Mouse (Mus musculus) MEL (cell line): ENCODE data around the gene Col11a2. TPM values are rescaled to one million over a fixed set of nuclear protein-coding genes. Genes with fewer than 3 reads are reported as not detected.

Experiments
- DNase-seq: peaks from one replicate; pipeline ENCODE4 v3.0.0; 2011; ENCODE audit warnings: low read depth, low spot score
- H3K27ac ChIP-seq: 2 replicates; pipeline ENCODE4 v1.5.1; 2012; ENCODE audit warnings: low read depth, mild to moderate bottlenecking, control low read depth, low read length, moderate library complexity; ENCODE audit not compliant: control insufficient read depth
- H3K27me3 ChIP-seq, 2 experiments: fragments of 150-350 bp in 1 of 2; sonication (generic) in 1 of 2; 2 replicates each; pipeline ENCODE4 v1.6.1; 2012; ENCODE audit warnings: low read length in 2 of 2, mild to moderate bottlenecking in 2 of 2, improper control_type of control experiment in 1 of 2, moderate library complexity in 1 of 2; ENCODE audit not compliant: insufficient read depth in 2 of 2, control insufficient read depth in 1 of 2
- H3K36me3 ChIP-seq, 2 experiments: 2 replicates each; pipeline ENCODE4 v1.6.1; 2012 to 2014; ENCODE audit warnings: low read length in 2 of 2, improper control_type of control experiment in 1 of 2, inconsistent platforms in 1 of 2, mild to moderate bottlenecking in 1 of 2; ENCODE audit not compliant: insufficient read depth in 2 of 2, control insufficient read depth in 1 of 2
- H3K4me1 ChIP-seq, 2 experiments: fragments of 150-350 bp in 1 of 2; sonication (generic) in 1 of 2; 2 replicates each; pipeline ENCODE4 v1.6.1; 2012; ENCODE audit warnings: low read length in 2 of 2, improper control_type of control experiment in 1 of 2, mild to moderate bottlenecking in 1 of 2; ENCODE audit not compliant: insufficient read depth in 2 of 2, control insufficient read depth in 1 of 2
- H3K4me3 ChIP-seq, 2 experiments: fragments of 150-350 bp in 1 of 2; sonication (generic) in 1 of 2; 2 replicates each; pipeline ENCODE4 v1.5.1; 2012; ENCODE audit warnings: low read depth in 2 of 2, low read length in 2 of 2, mild to moderate bottlenecking in 2 of 2, moderate library complexity in 2 of 2, control low read depth in 1 of 2, improper control_type of control experiment in 1 of 2; ENCODE audit not compliant: control insufficient read depth in 1 of 2, insufficient read depth in 1 of 2
- H3K79me2 ChIP-seq: 2 replicates; pipeline ENCODE4 v1.6.1; 2012; ENCODE audit warnings: mild to moderate bottlenecking, low read length, moderate library complexity; ENCODE audit not compliant: control insufficient read depth, poor library complexity, insufficient read depth
- H3K9ac ChIP-seq: 2 replicates; pipeline ENCODE4 v1.6.1; 2012; ENCODE audit warnings: low read depth, mild to moderate bottlenecking, control low read depth, low read length, moderate library complexity; ENCODE audit not compliant: control insufficient read depth, poor library complexity, severe bottlenecking
- H3K9me3 ChIP-seq: fragments of 150-350 bp; sonication (generic); replicated peaks from 2 replicates; pipeline ENCODE4 v1.6.1; 2012; ENCODE audit warnings: mild to moderate bottlenecking, low read length, improper control_type of control experiment, moderate library complexity; ENCODE audit not compliant: insufficient read depth
- BHLHE40 ChIP-seq: IDR thresholded peaks from 2 replicates; pipeline ENCODE4 v1.6.1; 2012; ENCODE audit warnings: low read depth, mild to moderate bottlenecking, inconsistent platforms, low read length, improper control_type of control experiment, borderline replicate concordance
- CHD1 ChIP-seq: IDR thresholded peaks from 2 replicates; pipeline ENCODE4 v1.6.1; 2012; ENCODE audit warnings: low read depth, mild to moderate bottlenecking, inconsistent platforms, low read length, improper control_type of control experiment
- CHD2 ChIP-seq: IDR thresholded peaks from 2 replicates; pipeline ENCODE4 v1.6.1; 2011; ENCODE audit warnings: low read length, improper control_type of control experiment
- E2F4 ChIP-seq: IDR thresholded peaks from 2 replicates; pipeline ENCODE4 v1.6.1; 2011; ENCODE audit warnings: low read depth, low read length, improper control_type of control experiment, borderline replicate concordance
- ELF1 ChIP-seq: IDR thresholded peaks from 2 replicates; pipeline ENCODE4 v1.6.1; 2014; ENCODE audit warnings: low read depth, mild to moderate bottlenecking, inconsistent platforms, low read length, improper control_type of control experiment, moderate library complexity
- EP300 ChIP-seq, 2 experiments: IDR thresholded peaks; 2 replicates each; pipeline ENCODE4 v1.6.1; 2011; ENCODE audit warnings: improper control_type of control experiment in 2 of 2, low read length in 2 of 2, low read depth in 1 of 2, mild to moderate bottlenecking in 1 of 2
- GABPA ChIP-seq: IDR thresholded peaks from 2 replicates; pipeline ENCODE4 v1.6.1; 2012; ENCODE audit warnings: low read depth, mild to moderate bottlenecking, inconsistent platforms, low read length, improper control_type of control experiment, moderate library complexity
- HCFC1 ChIP-seq: IDR thresholded peaks from 2 replicates; pipeline ENCODE4 v1.6.1; 2012; ENCODE audit warnings: low read depth, mild to moderate bottlenecking, inconsistent platforms, low read length, improper control_type of control experiment, moderate library complexity
- JUND ChIP-seq: IDR thresholded peaks from 2 replicates; pipeline ENCODE4 v1.6.1; 2011; ENCODE audit warnings: low read depth, mild to moderate bottlenecking, improper control_type of control experiment, low read length
- MAFK ChIP-seq: IDR thresholded peaks from 2 replicates; pipeline ENCODE4 v1.6.1; 2011; ENCODE audit warnings: low read depth, mild to moderate bottlenecking, low read length, improper control_type of control experiment, borderline replicate concordance
- MAX ChIP-seq: IDR thresholded peaks from 2 replicates; pipeline ENCODE4 v1.6.1; 2011; ENCODE audit warnings: low read length, improper control_type of control experiment
- MAZ ChIP-seq: IDR thresholded peaks from 2 replicates; pipeline ENCODE4 v1.6.1; 2012; ENCODE audit warnings: low read depth, mild to moderate bottlenecking, inconsistent platforms, low read length, improper control_type of control experiment
- MEF2A ChIP-seq: IDR thresholded peaks from 2 replicates; pipeline ENCODE4 v1.6.1; 2014; ENCODE audit warnings: low read depth, mild to moderate bottlenecking, inconsistent platforms, low read length, improper control_type of control experiment; ENCODE audit not compliant: poor library complexity, insufficient replicate concordance, severe bottlenecking; ENCODE audit errors: extremely low read depth
- MXI1 ChIP-seq: IDR thresholded peaks from 2 replicates; pipeline ENCODE4 v1.6.1; 2011; ENCODE audit warnings: mild to moderate bottlenecking, low read depth, low read length, improper control_type of control experiment
- MYC ChIP-seq: IDR thresholded peaks from 2 replicates; pipeline ENCODE4 v1.6.1; 2011; ENCODE audit warnings: low read depth, mild to moderate bottlenecking, low read length, improper control_type of control experiment, moderate library complexity
- NELFE ChIP-seq: IDR thresholded peaks from 2 replicates; pipeline ENCODE4 v1.6.1; 2011; ENCODE audit warnings: low read depth, low read length, improper control_type of control experiment
- NRF1 ChIP-seq: IDR thresholded peaks from 2 replicates; pipeline ENCODE4 v1.6.1; 2014; ENCODE audit warnings: low read depth, mild to moderate bottlenecking, inconsistent platforms, low read length, improper control_type of control experiment, moderate library complexity; ENCODE audit not compliant: poor library complexity, insufficient read depth, severe bottlenecking
- POLR2A ChIP-seq, 2 experiments: IDR thresholded peaks; 2 replicates each; pipeline ENCODE4 v1.6.1; 2011 to 2012; ENCODE audit warnings: low read length in 2 of 2, mild to moderate bottlenecking in 2 of 2, control low read depth in 1 of 2, improper control_type of control experiment in 1 of 2, low read depth in 1 of 2, moderate library complexity in 1 of 2; ENCODE audit not compliant: control insufficient read depth in 1 of 2, insufficient read depth in 1 of 2, poor library complexity in 1 of 2
- POLR2AphosphoS2 ChIP-seq: IDR thresholded peaks from 2 replicates; pipeline ENCODE4 v1.6.1; 2011; ENCODE audit warnings: low read length, improper control_type of control experiment
- RAD21 ChIP-seq: IDR thresholded peaks from 2 replicates; pipeline ENCODE4 v1.6.1; 2011; ENCODE audit warnings: mild to moderate bottlenecking, low read depth, low read length, improper control_type of control experiment
- RCOR1 ChIP-seq: IDR thresholded peaks from 2 replicates; pipeline ENCODE4 v1.6.1; 2012; ENCODE audit warnings: low read depth, mild to moderate bottlenecking, inconsistent platforms, low read length, improper control_type of control experiment
- SIN3A ChIP-seq: IDR thresholded peaks from 2 replicates; pipeline ENCODE4 v1.6.1; 2012; ENCODE audit warnings: low read length, improper control_type of control experiment, inconsistent platforms
- SMC3 ChIP-seq: IDR thresholded peaks from 2 replicates; pipeline ENCODE4 v1.6.1; 2011; ENCODE audit warnings: low read depth, low read length, improper control_type of control experiment
- TAL1 ChIP-seq: IDR thresholded peaks from 2 replicates; pipeline ENCODE4 v1.6.1; 2012; ENCODE audit warnings: mild to moderate bottlenecking, inconsistent platforms, low read length, moderate library complexity, mixed read lengths
- TBP ChIP-seq: IDR thresholded peaks from 2 replicates; pipeline ENCODE4 v1.8.0; 2011; ENCODE audit warnings: low read depth, low read length, improper control_type of control experiment
- TCF12 ChIP-seq: IDR thresholded peaks from 2 replicates; pipeline ENCODE4 v1.6.1; 2014; ENCODE audit warnings: low read depth, mild to moderate bottlenecking, inconsistent platforms, low read length, improper control_type of control experiment, moderate library complexity
- UBTF ChIP-seq: IDR thresholded peaks from 2 replicates; pipeline ENCODE4 v1.6.1; 2012; ENCODE audit warnings: low read depth, mild to moderate bottlenecking, inconsistent platforms, low read length, improper control_type of control experiment, moderate library complexity, borderline replicate concordance; ENCODE audit not compliant: insufficient read depth
- USF2 ChIP-seq, 2 experiments: IDR thresholded peaks; 2 replicates each; pipeline ENCODE4 v1.6.1; 2011 to 2012; ENCODE audit warnings: improper control_type of control experiment in 2 of 2, low read length in 2 of 2, borderline replicate concordance in 1 of 2, inconsistent platforms in 1 of 2, low read depth in 1 of 2, mild to moderate bottlenecking in 1 of 2; ENCODE audit not compliant: insufficient read depth in 1 of 2
- ZC3H11A ChIP-seq: IDR thresholded peaks from 2 replicates; pipeline ENCODE4 v1.6.1; 2012; ENCODE audit warnings: low read depth, mild to moderate bottlenecking, inconsistent platforms, low read length, improper control_type of control experiment
- polyA plus RNA-seq, 2 experiments: library from polyadenylated mRNA; stranded (reverse) in 1 of 2; unstranded in 1 of 2; fragments of >175 nt in 1 of 2; fragments of >200 nt in 1 of 2; gene quantifications; 2 replicates each; pipeline versions ENCODE4 v1.2.1 to v1.2.4; 2012; ENCODE audit warnings: low replicate concordance in 2 of 2, low read depth in 1 of 2; ENCODE audit not compliant: insufficient read length in 2 of 2, insufficient read depth in 1 of 2, missing spikeins in 1 of 2
- total RNA-seq: library from RNA; depleted of rRNA; stranded (reverse); fragments of 300-350 nt; gene quantifications from 2 replicates; pipeline ENCODE4 v1.2.3, GENCODE M21; 2012

Gene Col11a2
- total and polyA plus RNA-seq, 3 experiments = 4.6 to 14.5 TPM; not detected in 1

GRCm38 (mm10) chr17:34031465-34032173 lies 7.6 kb upstream of the Col11a2 start, which contains the start of the genes Slc39a7 and Rxrb (continued):
- TF ChIP-seq NRF1 (peak; percentile 98), SMC3 (no peak), UBTF (no peak), MAFK (no peak), ELF1 (peak; percentile 74), RCOR1 (no peak), POLR2A (IDR thresholded peaks at IDR 0.05; ENCODE audit: control insufficient read depth in 1 of 2, insufficient read depth in 1 of 2, low read depth in 1 of 2, low read length in 2 of 2, poor library complexity in 1 of 2) (peak; percentile 74 to 90), CHD2 (peak; percentile 97), TAL1 (no peak), HCFC1 (peak; percentile 94), MXI1 (peak; percentile 82), SIN3A (peak; percentile 94), MEF2A (no peak), GABPA (no peak)
- TF ChIP-seq, all 39 proteins: peak for 15

DNA sequence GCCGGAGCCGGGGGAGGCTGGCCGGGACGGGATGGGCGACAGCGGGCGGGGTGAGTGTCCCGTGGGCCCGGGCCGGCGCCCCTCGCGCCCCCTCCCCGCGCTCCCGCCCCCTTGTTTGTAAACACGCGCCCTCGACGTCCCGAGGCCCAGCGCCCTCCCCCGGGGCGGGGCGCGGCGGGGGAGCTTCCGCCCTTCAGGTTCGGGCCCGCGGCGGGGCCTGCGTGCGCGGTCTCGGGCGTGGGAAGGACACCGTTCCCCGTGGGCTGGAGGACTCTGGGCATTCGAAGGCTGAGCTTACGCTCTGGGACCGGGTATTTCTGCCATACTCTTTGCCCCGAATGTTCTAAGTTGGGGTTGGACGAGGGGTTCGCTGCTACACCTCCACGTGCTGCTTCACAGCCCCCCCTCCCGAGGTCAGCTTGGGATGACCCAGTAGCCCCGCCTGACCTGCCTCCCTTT lies 7.0 kb upstream of the Col11a2 start:
- Histone ChIP-seq H3K9me3 (no peaks in the 10 kb centered on the region), H3K4me3 (peak overlapping the region; percentile 90 to 100), H3K36me3 (peaks cover 4 to 14% of the 10 kb centered on the region in 2 experiments; a peak in 3 of 4 replicates), H3K27ac (peak overlapping the region; percentile 75), H3K4me1 (peaks cover 2 to 26% of the 10 kb centered on the region in 2 experiments; a peak in 3 of 4 replicates), H3K79me2 (peaks cover 43% of the 10 kb centered on the region), H3K27me3 (no peaks in the 10 kb centered on the region), H3K9ac (peak overlapping the region; percentile 99)
- peak; percentile 83 for DNase-seq
- TF ChIP-seq E2F4 (0 out of 2 replicates have a peak, but pooled peaks have one; percentile 14), MAZ (0 out of 2 replicates have a peak, but pooled peaks have one; percentile 25), JUND (no peak), BHLHE40 (no peak), CHD1 (0 out of 2 replicates have a peak, but pooled peaks have one; percentile 51), UBTF (no peak), NELFE (peak; percentile 74), TBP (peak; percentile 61), USF2 (IDR thresholded peaks at IDR 0.05; ENCODE audit: borderline replicate concordance in 1 of 2, insufficient read depth in 1 of 2, low read depth in 1 of 2, low read length in 2 of 2) (no peak), TCF12 (peak; percentile 46; the same call in 1 of the 2 replicates), POLR2AphosphoS2 (no peak; the same call in 1 of the 2 replicates), MXI1 (peak; percentile 88), ELF1 (peak; percentile 51; the same call in 1 of the 2 replicates), RAD21 (no peak), CHD2 (no peak), SIN3A (peak; percentile 66), NRF1 (0 out of 2 replicates have a peak, but pooled peaks have one; percentile 25), MAX (peak; percentile 88), ZC3H11A (no peak), EP300 (IDR thresholded peaks at IDR 0.05; ENCODE audit: low read depth in 1 of 2, low read length in 2 of 2) (0 out of 4 replicates have a peak, but pooled peaks of 1 of the 2 experiments have one; percentile 4), MYC (peak; percentile 96), RCOR1 (no peak)
- TF ChIP-seq, all 39 proteins: peak for 13
